Mouse (Mus musculus): ENCODE results near the gene Plin3.

DNA sequence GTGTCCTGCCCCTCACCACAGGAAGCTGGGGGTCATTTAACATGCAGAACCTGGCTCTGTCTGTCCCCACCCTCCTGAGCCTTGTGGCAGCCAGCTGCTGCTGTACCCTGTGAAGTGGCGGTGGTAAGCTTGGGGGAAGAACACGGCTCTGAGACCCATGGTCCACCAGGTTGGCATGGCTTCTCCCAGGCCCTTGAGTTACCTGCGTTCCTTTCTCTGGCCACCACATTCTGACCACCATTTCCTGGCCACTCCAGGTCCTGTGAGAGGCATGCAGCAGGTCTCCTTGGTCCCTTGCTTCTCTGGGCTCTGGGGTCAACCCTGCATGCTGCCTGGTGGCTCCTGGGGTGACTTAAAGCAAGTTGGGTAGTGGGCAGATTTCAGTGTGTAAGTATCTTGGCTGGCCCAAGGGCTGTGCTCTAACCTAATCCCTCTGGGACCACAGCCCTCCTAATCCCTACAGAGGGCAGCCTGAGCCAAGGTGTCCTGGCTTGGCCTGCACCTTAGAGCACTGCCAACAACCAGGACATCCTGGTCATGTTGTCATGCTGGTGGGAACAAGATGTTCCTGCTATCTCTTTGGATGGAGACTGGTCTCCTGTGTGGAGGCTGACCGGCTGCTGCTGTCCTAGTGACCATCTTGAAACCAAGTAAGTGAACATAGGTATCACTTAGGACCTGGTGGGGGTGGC, at the start of gene Plin3:
- TF ChIP-seq POLR2A (IDR thresholded peaks at IDR 0.05; ENCODE audit: insufficient read depth, low read depth, low read length) (peak; percentile 33; the same call in 1 of the 2 replicates), CTCF (IDR thresholded peaks at IDR 0.05) (no peak), EP300 (IDR thresholded peaks at IDR 0.05; ENCODE audit: insufficient read depth, low read depth, low read length) (peak; percentile 100)

All from heart, adult 2 months (tissue).